Mouse (Mus musculus): ENCODE data around the gene Gzma. TPM values are rescaled to one million over a fixed set of nuclear protein-coding genes. Genes with fewer than 3 reads are reported as not detected.

Gene Gzma
- total RNA-seq (2014; rRNA removed) (not detected in 2 replicates), polyA plus RNA-seq (2015; fragmentation: Nextera tagmentation; extraction: Ambion mirVana) (not detected in 2 replicates)

DNA sequence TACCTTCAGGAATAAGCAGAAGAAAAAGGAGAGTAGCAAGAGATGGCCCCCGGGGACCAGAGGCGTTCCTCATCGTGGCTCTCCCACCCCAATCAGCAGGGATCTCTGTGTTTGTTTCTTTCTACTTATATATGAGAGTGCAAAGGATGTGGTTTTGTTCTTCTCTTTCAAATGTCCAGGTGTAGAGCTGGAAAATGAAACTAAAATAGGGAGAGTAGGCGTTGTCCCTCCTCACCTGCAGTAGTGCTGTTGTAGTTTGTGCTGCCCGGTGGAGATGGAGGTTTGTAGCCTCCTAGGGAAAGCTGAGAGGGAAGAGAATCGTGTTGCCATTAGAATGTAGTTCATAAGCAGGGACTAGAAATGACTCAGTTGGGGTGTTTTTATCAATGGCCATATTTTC lies at the start of gene Gzma:
Gzma (minus strand) TSS at position 103 of the 400 bp plus-strand sequence.
- DNase-seq (ENCODE audit: low spot score) (no peak), ATAC-seq (ENCODE audit: low FRiP score) (no peak)
- no peaks in the 10 kb centered on the region for H3K27me3 ChIP-seq (ENCODE audit: insufficient read depth, low read length)
- TF ChIP-seq CTCF (IDR thresholded peaks at IDR 0.05): no peak
- H3K9ac ChIP-seq (replicated peaks; ENCODE audit: low read length, poor library complexity, severe bottlenecking): no peak within 1 kb of the TSS
- no peak within 1 kb of the TSS for H3K4me2 ChIP-seq (ENCODE audit: low read depth, low read length, poor library complexity, severe bottlenecking)
- WGBS: 88% methylated on average over 6 of the region's 6 CpGs
- no peak within 1 kb of the TSS for H3K4me3 ChIP-seq (ENCODE audit: low read depth, low read length)
- H3K27ac ChIP-seq (ENCODE audit: low read depth, low read length): no peak within 1 kb of the TSS
- H3K4me1 ChIP-seq (ENCODE audit: insufficient read depth, low read length): no peaks in the 10 kb centered on the region
- no peaks in the 10 kb centered on the region for H3K36me3 ChIP-seq (ENCODE audit: insufficient read depth, low read length)
- H3K9me3 ChIP-seq (ENCODE audit: low read length): no peaks in the 10 kb centered on the region

DNA sequence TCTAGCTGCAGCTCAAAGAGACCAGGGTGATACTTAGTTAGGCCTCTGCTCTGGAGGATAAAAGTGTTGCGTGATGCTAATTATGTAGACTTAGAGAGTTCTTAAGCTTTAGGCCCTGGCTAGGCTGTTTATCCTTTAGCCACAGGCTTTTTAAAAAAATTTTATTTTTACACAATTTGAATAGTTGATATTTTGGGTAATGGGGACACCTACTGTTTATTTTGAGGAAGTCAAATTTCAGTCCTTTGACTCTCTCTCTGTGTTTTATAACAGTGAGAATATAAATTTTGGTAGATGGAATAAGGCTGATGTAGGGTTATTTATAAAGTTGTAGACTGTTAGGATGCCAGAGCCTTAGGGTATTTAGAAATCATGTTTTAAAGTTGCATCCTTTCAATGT lies 38.8 kb upstream of the Gzma start:
- H3K27ac ChIP-seq (ENCODE audit: low read depth, low read length): no peak overlapping the region
- H3K4me3 ChIP-seq (ENCODE audit: low read depth, low read length): no peak overlapping the region
- H3K4me1 ChIP-seq (ENCODE audit: insufficient read depth, low read length): no peaks in the 10 kb centered on the region
- peak; percentile 63 for TF ChIP-seq CTCF (IDR thresholded peaks at IDR 0.05)
- WGBS: 61% methylated on average over 1 of the region's 1 CpGs
- no peaks in the 10 kb centered on the region for H3K27me3 ChIP-seq (ENCODE audit: insufficient read depth, low read length)
- H3K9me3 ChIP-seq (ENCODE audit: low read length): no peaks in the 10 kb centered on the region
- ATAC-seq (ENCODE audit: low FRiP score) (no peak), DNase-seq (ENCODE audit: low spot score) (peak; percentile 13)
- H3K36me3 ChIP-seq (ENCODE audit: insufficient read depth, low read length): no peaks in the 10 kb centered on the region
- no peak overlapping the region for H3K4me2 ChIP-seq (ENCODE audit: low read depth, low read length, poor library complexity, severe bottlenecking)
- no peak overlapping the region for H3K9ac ChIP-seq (replicated peaks; ENCODE audit: low read length, poor library complexity, severe bottlenecking)

DNA sequence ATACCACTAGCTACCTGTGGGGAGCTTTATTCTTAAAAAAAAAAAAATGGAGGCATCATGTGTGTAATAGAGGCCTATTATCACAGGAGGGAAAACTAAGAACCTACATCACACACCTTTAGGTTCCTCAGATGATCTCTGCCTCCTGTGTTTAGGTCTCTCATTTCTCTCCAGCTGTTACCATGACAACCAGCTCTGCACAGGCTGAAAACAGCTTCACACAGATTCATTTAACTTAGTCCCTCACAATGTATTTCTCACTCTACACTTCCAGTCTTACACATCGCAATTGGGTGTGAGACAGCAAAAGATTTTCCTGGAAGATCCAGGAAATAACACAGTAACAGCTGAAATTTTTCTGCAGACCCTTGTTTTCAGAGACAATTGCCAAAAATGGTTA lies 29.2 kb upstream of the Gzma start:
- DNase-seq (ENCODE audit: low spot score) (peak; percentile 64), ATAC-seq (ENCODE audit: low FRiP score) (peak; percentile 84)
- Histone ChIP-seq H3K27me3 (ENCODE audit: insufficient read depth, low read length) (no peaks in the 10 kb centered on the region), H3K9me3 (ENCODE audit: low read length) (no peaks in the 10 kb centered on the region), H3K9ac (replicated peaks; ENCODE audit: low read length, poor library complexity, severe bottlenecking) (no peak overlapping the region), H3K4me3 (ENCODE audit: low read depth, low read length) (no peak overlapping the region), H3K4me2 (ENCODE audit: low read depth, low read length, poor library complexity, severe bottlenecking) (no peak overlapping the region), H3K36me3 (ENCODE audit: insufficient read depth, low read length) (no peaks in the 10 kb centered on the region), H3K4me1 (ENCODE audit: insufficient read depth, low read length) (no peaks in the 10 kb centered on the region), H3K27ac (ENCODE audit: low read depth, low read length) (peak overlapping the region; percentile 47; the same call in 1 of the 2 replicates)
- no peak for TF ChIP-seq CTCF (IDR thresholded peaks at IDR 0.05)
- WGBS: 32% methylated on average over 1 of the region's 1 CpGs

DNA sequence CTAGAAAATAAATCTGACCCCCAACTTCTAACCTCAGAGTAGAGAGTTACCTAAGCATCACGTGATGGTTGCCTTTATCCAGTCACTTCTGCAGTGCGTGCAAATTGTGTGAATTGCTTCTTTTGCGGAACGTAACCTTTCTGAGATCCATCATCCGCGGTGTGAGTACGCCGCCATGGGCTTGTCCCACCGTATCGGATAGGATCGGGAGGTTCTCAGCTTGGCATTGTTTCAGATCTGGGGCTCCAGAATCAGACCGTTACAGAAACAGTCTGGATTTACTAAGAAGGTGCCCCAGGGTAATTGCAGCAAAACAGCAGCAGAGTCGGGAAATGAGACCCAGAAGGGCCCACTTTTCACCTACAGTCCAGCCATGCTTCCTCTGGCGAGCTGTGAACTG lies 20.5 kb upstream of the Gzma start:
- H3K4me2 ChIP-seq (ENCODE audit: low read depth, low read length, poor library complexity, severe bottlenecking): no peak overlapping the region
- no peaks in the 10 kb centered on the region for H3K9me3 ChIP-seq (ENCODE audit: low read length)
- DNase-seq (ENCODE audit: low spot score) (no peak), ATAC-seq (ENCODE audit: low FRiP score) (no peak)
- H3K36me3 ChIP-seq (ENCODE audit: insufficient read depth, low read length): no peaks in the 10 kb centered on the region
- H3K9ac ChIP-seq (replicated peaks; ENCODE audit: low read length, poor library complexity, severe bottlenecking): no peak overlapping the region
- WGBS: 92% methylated on average over 14 of the region's 14 CpGs
- H3K4me1 ChIP-seq (ENCODE audit: insufficient read depth, low read length): no peaks in the 10 kb centered on the region
- no peak overlapping the region for H3K4me3 ChIP-seq (ENCODE audit: low read depth, low read length)
- H3K27ac ChIP-seq (ENCODE audit: low read depth, low read length): no peak overlapping the region
- TF ChIP-seq CTCF (IDR thresholded peaks at IDR 0.05): no peak
- no peaks in the 10 kb centered on the region for H3K27me3 ChIP-seq (ENCODE audit: insufficient read depth, low read length)

DNA sequence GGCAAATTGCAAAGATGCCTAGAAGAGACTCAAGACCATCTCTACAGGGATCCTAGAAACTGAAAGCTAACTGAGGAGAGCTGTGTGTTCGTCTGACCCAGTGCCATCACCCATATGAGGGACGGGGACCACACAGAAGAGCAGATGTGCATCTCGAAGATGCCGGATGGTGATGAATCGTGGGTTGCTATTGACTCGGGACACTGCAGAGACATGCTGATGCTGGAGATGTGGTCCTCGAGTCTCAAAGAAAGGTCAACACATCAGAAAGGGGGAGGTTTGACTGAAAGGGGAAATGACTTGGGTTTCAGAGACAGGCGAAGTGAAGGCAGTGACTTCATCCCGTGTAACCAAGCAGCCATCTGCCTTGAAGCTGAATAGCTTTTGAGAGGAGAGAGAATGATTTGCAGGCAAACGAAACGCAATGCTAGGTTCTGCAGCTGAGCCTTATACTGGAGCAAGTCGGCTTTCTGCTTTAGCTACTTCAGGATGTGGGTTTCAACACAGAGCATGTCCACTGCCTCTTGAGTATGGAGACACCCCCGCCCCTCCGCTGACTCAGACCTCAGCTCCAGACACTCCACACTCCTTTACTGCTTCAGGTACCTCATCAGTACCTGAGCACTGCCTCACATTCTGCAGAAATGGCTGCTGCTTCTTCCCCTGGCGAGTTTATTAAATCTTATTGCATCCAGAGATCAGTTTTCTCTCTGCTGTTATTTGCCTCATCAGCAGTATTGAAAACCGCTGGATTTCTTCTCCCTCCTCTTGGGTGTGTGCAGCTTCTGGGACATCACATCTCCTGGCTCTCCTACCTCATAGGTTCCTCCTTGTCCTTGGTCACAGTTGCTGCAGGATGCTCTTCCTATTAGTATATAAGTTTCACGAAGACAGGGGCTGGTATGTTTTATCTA lies 19.8 kb upstream of the Gzma start:
- Histone ChIP-seq H3K4me1 (ENCODE audit: insufficient read depth, low read length) (no peaks in the 10 kb centered on the region), H3K4me3 (ENCODE audit: low read depth, low read length) (no peak overlapping the region)
- ATAC-seq (ENCODE audit: low FRiP score): no peak

DNA sequence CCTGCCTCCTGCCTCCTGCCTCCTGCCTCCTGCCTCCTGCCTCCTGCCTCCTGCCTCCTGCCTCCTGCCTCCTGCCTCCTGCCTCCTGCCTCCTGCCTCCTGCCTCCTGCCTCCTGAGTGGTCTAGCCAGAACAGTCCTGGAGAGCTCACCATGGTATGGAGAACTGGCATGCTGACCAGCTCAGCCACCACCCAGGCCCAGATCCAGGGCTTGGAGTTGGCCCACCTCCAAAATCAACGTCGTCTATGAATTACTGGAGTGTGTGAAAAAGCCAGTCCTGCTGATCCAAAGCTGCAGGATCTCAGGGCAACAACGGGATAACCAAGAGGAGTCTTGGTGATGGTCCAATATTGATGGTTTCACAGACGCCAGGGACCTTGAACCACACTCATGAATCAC lies 18.2 kb upstream of the Gzma start:
- Histone ChIP-seq H3K4me1 (ENCODE audit: insufficient read depth, low read length) (no peaks in the 10 kb centered on the region), H3K9ac (replicated peaks; ENCODE audit: low read length, poor library complexity, severe bottlenecking) (no peak overlapping the region), H3K36me3 (ENCODE audit: insufficient read depth, low read length) (no peaks in the 10 kb centered on the region), H3K4me2 (ENCODE audit: low read depth, low read length, poor library complexity, severe bottlenecking) (no peak overlapping the region), H3K27ac (ENCODE audit: low read depth, low read length) (no peak overlapping the region), H3K4me3 (ENCODE audit: low read depth, low read length) (no peak overlapping the region), H3K27me3 (ENCODE audit: insufficient read depth, low read length) (no peaks in the 10 kb centered on the region), H3K9me3 (ENCODE audit: low read length) (no peaks in the 10 kb centered on the region)
- DNase-seq (ENCODE audit: low spot score) (peak; percentile 33), ATAC-seq (ENCODE audit: low FRiP score) (no peak)
- no peak for TF ChIP-seq CTCF (IDR thresholded peaks at IDR 0.05)
- 58% methylated on average over 4 of the region's 4 CpGs for WGBS

More for the DNA sequence above, 19.8 kb upstream of the Gzma start:
- no peaks in the 10 kb centered on the region for H3K27me3 ChIP-seq (ENCODE audit: insufficient read depth, low read length)
- no peak overlapping the region for H3K9ac ChIP-seq (replicated peaks; ENCODE audit: low read length, poor library complexity, severe bottlenecking)
- no peak for TF ChIP-seq CTCF (IDR thresholded peaks at IDR 0.05)
- no peak overlapping the region for H3K27ac ChIP-seq (ENCODE audit: low read depth, low read length)
- H3K9me3 ChIP-seq (ENCODE audit: low read length): no peaks in the 10 kb centered on the region
- no peaks in the 10 kb centered on the region for H3K36me3 ChIP-seq (ENCODE audit: insufficient read depth, low read length)
- H3K4me2 ChIP-seq (ENCODE audit: low read depth, low read length, poor library complexity, severe bottlenecking): no peak overlapping the region
- DNase-seq (ENCODE audit: low spot score): no peak
- 89% methylated on average over 17 of the region's 17 CpGs for WGBS
